Mouse (Mus musculus): Measurements from ENCODE around the gene Eral1.

Eral1 gene

GRCm38 (mm10) chr11:78037831-78038752 is 42.1 kb downstream of the Eral1 start, which contains the start of gene Flot2:
Gene Flot2, plus strand, starts transcription at chr11:78037931.
- no peak for DNase-seq (ENCODE audit: low read depth, low spot score)

GRCm38 (mm10) chr11:78036791-78037190 is 43.4 kb downstream of the Eral1 start:
- DNase-seq (ENCODE audit: low read depth, low spot score), result no peak

- no peak for DNase-seq (ENCODE audit: low read depth, low spot score)
Observed at GRCm38 (mm10) chr11:78033931-78034617, 46.1 kb downstream of the Eral1 start.

GRCm38 (mm10) chr11:78032809-78033195 is 47.4 kb downstream of the Eral1 start:
- DNase-seq (ENCODE audit: low read depth, low spot score), result no peak

- DNase-seq (ENCODE audit: low read depth, low spot score), result peak; percentile 85
Observed at GRCm38 (mm10) chr11:78031947-78032808, 48.0 kb downstream of the Eral1 start, which contains the start of gene Dhrs13. Gene Dhrs13, plus strand, starts transcription at chr11:78032280.

GRCm38 (mm10) chr11:78031389-78031788 is 48.8 kb downstream of the Eral1 start:
- DNase-seq (ENCODE audit: low read depth, low spot score), result no peak

GRCm38 (mm10) chr11:78030600-78030999 is 49.6 kb downstream of the Eral1 start:
- DNase-seq (ENCODE audit: low read depth, low spot score), result no peak

GRCm38 (mm10) chr11:78029240-78029639 is 50.9 kb downstream of the Eral1 start:
- no peak for DNase-seq (ENCODE audit: low read depth, low spot score)

- DNase-seq (ENCODE audit: low read depth, low spot score), result no peak
Observed at GRCm38 (mm10) chr11:78023607-78024006, 56.6 kb downstream of the Eral1 start.

All from telencephalon, adult 2 months (tissue).